Mouse (Mus musculus) liver, adult 2 months (tissue): Measurements from ENCODE around the gene Cyp3a41b.
"Not testable (repeated sequence)": the region's sequence is repeated elsewhere in the genome, so short reads cannot be mapped to it uniquely, and the experiment has no call there.

Source experiments
- CTCF ChIP-seq: fragments of 200-500 bp; IDR thresholded peaks from 2 replicates; pipeline ENCODE4 v1.5.1; 2011; ENCODE audit warnings: low read depth, low read length, control low read depth
- POLR2A ChIP-seq: fragments of 200-500 bp; IDR thresholded peaks from 2 replicates; pipeline ENCODE4 v1.6.1; 2011; ENCODE audit warnings: low read length, control low read depth; ENCODE audit not compliant: insufficient read depth; ENCODE audit errors: extremely low read depth

DNA sequence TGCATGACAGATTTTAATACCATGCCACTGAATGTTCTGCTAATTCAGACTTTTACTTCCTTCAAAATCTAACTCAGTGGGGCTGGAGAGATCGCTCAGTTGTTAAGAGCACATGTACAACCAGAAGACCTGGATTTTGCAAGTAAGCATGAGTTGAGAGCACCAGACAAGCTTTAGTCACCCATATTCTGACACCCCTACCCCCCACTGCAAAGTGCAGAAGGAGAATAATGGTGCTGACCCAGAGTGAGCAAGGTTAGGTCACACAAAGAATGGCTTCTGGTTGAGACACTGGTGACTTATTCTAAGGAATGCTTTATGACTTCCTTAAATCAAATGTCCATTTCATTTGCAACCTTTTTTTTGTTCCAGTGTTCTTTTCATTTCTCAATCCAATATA lies 20.4 kb upstream of the Cyp3a41b start:
- not testable (repeated sequence) for TF ChIP-seq POLR2A, CTCF
